Mouse (Mus musculus): Measurements from ENCODE around the gene Gdf1.
A peak's percentile ranks its signal among the peaks of the same experiment; 100 is the strongest.

The Gdf1 gene

GRCm38 (mm10) chr8:70366588-70366987 lies 37.0 kb downstream of the Gdf1 start:
- DNase-seq, result no peak

- DNase-seq, result no peak
These were observed 40.9 kb downstream of the Gdf1 start for GRCm38 (mm10) chr8:70370476-70370875.

- DNase-seq, result no peak
These were observed 42.3 kb downstream of the Gdf1 start for GRCm38 (mm10) chr8:70371951-70372350.

GRCm38 (mm10) chr8:70373397-70374317 lies 44.0 kb downstream of the Gdf1 start, which contains the start of gene Comp:
Gene Comp, plus strand, starts transcription at chr8:70373558.
- peak; percentile 49 for DNase-seq

GRCm38 (mm10) chr8:70374318-70374927 lies 44.8 kb downstream of the Gdf1 start:
- DNase-seq, result peak; percentile 95

- DNase-seq, result no peak
These were observed 45.7 kb downstream of the Gdf1 start for GRCm38 (mm10) chr8:70375212-70375859.

- DNase-seq, result peak; percentile 38
These were observed 46.7 kb downstream of the Gdf1 start for GRCm38 (mm10) chr8:70376275-70376741.

GRCm38 (mm10) chr8:70377049-70377448 lies 47.4 kb downstream of the Gdf1 start:
- peak; percentile 9 for DNase-seq

GRCm38 (mm10) chr8:70380069-70380468 lies 50.5 kb downstream of the Gdf1 start:
- peak; percentile 46 for DNase-seq

All from cerebellum, adult 11 months (tissue).